Mouse (Mus musculus): ENCODE data around the gene Pgam2. TPM values are rescaled to one million over a fixed set of nuclear protein-coding genes. Genes with fewer than 3 reads are reported as not detected.
A peak's percentile ranks its signal among the peaks of the same experiment; 100 is the strongest.
"Not testable (repeated sequence)": the region's sequence is repeated elsewhere in the genome, so short reads cannot be mapped to it uniquely, and the experiment has no call there.

Pgam2 gene
- 1,000 to 10,000 TPM; 2,411 to 2,775 TPM for total RNA-seq (2021)
- long read RNA-seq, experiment 1, transcript Pgam2-201 (3 exons, 840 nt) = major isoform, 1,867 of 1,981 reads
- long read RNA-seq, experiment 1, partial matches to known transcripts = 100 of 1,981 reads
- long read RNA-seq, experiment 1, other reads (novel, unspliced or antisense) = 14 of 1,981 reads
- long read RNA-seq, experiment 2, transcript Pgam2-201 (3 exons, 840 nt) = major isoform, 2,285 of 2,396 reads
- long read RNA-seq, experiment 2, partial matches to known transcripts = 98 of 2,396 reads
- long read RNA-seq, experiment 2, other reads (novel, unspliced or antisense) = 13 of 2,396 reads

DNA sequence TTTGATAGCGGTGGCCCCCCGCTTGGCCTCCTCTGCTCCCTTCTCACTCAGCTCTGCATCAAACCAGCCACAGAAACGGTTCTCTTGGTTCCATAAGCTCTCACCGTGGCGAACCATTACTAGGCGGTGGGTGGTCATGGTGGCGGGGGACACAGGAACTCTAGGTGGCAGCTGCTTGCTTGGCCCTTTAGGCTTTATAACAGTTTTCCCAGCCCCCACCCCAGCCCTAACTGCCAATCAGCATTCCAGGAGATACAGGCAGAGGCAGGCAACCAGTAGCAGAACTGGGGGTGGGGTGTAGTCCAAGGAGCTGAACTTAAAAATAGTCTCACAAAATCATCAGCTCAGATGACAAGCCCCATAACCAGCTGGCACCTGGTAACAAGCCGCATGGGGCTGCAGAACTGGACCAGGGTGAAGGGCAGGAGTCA is at the start of gene Pgam2:
Gene Pgam2 (minus strand): TSS at position 183 of the 431 bp plus-strand sequence.
- peak; percentile 52 for DNase-seq

DNA sequence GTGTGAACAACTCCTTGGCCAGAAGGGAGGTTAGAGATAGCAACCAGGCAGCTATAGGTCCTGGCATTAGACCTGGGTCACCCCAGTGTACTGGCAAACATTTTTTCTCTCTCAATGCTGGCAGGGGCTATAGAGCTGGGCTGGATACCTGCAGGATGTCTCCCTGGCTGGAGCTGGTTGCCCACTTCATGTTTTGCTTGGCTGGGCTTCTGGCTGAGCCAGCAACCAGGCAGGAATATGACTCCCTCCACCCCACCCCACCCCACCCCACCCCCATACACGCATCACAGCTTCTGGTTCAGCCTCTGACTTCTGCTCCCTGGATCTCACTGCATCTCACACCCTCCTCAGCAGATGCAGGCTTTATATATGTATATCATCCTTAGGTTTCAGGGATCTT is 48.8 kb upstream of the Pgam2 start:
- DNase-seq = no peak

DNA sequence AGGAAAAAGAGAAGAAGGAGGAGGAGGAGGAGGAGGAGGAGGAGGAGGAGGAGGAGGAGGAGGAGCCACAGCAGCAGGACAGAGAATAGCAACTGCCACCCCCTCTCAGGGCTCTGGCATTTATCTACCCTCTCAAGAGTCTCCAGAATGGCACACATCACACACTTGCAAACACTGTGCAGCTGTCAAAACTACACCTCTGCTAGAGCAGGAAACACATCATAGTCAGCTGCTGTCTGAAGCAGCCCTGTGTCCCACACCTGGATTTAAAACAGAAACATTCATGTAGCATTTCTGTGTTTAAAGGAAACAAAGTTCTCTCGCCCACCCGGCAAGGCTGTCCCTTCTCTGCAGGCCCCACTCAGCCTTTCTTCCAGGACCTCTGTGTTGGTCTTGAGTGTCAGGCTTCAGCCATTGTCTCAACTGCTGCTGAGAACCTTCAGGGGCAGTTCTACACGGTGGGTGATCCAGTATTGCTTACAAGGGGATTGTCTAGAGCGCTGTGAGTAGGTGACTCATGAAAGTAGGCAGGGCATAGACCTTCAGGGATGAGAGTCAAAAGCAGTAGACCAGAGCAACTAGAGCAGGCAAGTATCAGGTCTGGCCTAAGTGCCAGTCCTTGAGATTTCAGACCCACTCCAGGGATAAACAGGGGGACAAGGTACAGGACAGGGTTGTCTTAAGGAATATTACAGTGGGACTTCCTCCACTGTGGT is 47.6 kb upstream of the Pgam2 start:
- no peak for DNase-seq

DNA sequence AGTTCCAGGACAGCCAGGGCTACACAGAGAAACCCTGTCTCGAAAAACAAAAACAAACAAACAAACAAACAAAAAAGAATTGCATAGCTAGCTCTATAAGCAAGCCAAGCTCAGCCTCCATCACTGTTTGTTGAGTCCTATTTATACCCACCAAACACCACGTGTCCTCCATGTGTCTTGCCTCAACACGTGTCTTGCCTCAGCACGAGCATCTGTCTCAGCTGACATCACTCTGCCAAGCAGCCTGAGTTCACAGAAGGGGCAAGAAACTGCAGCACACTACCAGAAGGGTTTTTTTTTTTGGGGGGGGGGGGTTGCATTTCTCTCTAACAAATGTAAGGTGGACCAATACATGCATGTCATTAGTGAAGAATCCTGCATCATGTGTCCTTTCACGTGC is 46.9 kb upstream of the Pgam2 start:
- DNase-seq = no peak

DNA sequence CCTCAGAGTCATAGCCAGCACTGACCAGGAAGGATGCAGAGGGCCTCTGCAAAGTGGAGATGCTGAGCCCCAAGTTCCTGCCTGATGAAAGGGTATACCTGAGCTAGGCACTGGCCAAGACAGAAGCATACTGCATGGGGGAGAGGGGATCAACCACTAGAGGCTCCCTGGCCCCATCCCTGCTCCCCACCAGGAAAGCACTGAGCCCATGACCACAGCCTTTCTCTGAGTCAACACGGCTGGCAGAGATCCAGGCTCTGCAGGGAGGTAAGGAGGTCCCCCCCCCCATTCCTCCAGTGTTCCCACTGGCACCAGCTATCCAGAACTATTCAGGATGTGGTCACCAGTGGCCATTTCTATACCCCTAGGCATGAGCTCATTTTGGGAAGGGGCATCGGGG is 45.8 kb upstream of the Pgam2 start:
- DNase-seq = no peak

DNA sequence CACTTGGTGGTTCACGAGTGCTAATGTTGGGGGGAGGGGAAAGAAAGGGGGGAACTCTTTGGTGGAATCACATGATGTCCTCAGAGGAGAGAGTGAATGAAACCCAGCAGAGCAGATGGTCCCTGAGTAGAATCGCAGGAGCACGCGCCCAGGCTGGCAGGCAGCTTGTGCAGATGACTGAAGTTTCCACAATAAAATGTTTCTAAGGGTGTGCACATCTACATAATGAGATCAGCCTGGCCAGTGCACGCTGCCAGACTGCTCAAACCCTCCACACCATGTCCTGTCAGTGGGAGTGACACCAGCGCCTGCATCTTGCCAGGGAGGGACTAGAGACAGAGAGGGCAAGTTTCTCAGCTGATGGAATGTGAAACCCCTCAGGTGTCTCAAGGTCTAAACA is 45.2 kb upstream of the Pgam2 start:
- DNase-seq = no peak

DNA sequence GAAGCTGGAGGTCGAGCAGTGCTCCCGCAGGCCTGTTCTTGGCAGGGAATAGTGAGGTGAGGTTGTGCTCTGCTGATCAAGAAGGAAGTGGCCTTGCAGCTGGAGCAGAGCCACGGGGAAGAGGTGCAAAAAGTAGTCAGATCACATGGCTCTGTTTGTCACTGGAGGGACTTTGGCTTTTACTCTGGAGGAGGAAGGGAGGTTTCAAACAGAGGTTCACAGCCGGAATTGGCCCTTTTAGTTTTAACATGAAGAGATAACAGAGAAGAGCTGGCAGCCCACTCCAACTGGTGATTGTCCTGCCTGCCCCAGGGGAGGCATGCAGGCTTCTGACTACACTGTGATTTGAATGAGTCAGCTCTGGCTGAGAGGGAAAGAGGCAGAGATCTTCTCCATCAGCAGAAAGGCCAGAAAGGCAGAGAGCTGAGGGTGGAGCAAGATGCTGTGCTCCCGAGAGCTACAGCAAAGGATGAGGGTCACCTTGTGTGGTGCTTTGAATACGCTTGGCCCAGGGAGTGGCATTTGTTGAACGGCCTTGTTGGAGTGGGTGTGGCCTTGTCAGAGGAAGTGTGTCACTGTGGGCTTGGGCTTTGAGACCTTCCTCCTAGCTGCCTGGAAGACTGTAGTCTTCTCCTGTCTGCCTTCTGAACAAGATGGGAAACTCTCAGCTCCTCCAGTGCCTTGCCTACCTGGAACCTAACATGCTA is 43.3 kb upstream of the Pgam2 start:
- no peak for DNase-seq

DNA sequence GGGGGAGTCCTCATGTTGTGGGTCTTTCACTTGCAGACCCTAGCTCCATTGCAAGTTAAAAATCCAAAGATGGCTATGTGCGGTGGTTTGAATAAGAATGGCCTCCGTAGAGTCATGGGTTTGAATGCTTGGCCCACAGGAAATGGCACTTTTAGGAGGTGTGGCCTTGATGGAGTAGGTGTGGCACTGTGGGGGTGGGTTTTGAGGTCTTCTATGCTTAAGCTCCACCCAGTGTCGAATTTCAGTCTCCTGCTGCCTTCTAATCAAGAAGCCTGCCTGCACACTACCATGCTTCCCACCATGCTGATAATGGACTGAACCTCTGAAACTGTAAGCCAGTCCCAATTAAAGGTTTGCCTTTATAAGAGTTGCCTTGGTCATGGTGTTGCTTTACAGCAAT is 39.6 kb upstream of the Pgam2 start:
- DNase-seq = no peak

DNA sequence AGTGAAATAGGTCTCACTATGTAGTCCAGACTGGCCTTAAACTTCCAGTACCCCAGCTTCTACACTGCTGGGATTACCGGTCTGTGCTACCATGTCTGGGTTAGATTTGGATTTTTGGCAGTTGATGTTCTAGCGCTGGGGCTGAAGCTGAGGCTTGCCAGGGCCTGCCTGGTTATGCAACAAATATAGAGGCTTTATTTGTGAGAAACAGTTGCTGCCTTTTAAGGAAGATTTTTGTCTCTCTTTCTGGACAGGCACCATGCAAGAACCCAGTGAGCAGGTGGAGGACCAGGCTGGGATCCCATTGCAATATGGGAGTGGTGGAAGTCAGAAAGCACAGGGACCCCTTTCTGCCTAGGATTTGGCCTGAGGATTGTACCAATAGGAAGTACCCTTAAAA is 38.2 kb upstream of the Pgam2 start:
- DNase-seq = no peak

DNA sequence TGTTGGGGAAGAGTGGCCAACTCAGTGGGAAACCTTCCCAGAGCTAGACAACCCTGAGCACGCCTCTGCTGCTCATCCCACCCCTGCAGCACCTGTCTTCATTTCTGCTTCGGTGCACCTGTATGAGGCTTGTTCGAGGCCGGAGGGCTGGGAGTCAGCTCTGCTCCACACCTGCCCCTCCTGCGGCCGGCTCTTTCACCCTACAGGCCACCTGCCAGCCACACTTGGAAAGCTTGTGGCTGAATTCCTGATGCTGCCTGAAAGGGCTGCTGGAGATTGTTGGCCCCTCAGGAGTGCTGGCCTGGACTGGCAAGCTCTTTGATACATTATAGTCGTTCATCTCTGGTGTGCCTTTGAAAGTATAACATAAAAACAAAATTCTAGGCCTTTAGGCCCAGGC is 36.8 kb upstream of the Pgam2 start:
- no peak for DNase-seq

DNA sequence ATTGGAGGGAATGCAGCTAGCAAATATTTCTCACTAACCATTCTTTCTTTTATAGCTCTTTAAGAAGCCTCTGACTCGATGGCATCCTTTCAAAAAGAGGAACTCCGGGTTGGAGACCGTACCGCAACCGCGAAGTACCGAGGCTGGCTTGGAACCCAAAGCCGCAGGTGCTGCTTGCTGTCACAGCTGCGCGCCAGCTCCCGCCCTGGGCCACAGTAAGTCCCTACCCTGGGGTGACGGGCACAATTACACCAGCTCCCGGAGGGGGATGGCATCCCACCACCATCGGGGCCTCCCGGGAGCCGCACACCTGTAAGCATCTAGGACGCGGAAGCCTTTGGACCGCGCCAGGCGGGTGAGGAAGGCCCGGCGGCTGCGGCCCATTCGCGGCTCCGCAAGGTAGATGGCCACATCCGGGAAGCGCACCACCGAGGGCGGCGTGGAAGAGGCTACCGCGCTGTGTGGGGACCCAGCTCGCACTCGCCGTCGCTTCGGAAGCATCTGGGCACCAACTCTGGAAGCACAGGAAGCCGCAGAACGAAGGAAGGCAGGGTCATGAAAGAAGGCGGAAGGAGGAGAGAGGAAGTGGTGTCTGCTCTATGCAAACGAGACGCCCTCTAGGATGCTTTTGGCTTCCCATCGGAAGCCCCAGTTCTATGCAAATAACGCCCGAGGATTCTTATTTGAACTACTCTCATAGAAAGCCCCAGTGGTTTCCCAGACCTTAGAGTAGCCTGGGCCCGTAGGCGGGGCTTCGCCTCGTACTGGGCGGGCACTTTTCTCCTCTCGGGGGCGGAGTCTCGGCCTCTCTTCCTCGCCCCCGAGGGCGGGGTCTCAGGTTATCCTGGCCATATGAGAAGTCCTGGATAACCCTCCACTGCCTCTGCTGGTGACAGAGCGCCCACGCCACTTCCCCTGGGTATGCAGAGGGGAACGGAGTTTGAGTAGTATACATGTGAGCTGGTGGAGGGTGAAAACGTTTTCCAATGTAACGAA is 34.0 kb upstream of the Pgam2 start, which contains the start of gene Polm:
Gene Polm (minus strand): TSS at position 766 of the 996 bp plus-strand sequence.
- DNase-seq = peak; percentile 90

DNA sequence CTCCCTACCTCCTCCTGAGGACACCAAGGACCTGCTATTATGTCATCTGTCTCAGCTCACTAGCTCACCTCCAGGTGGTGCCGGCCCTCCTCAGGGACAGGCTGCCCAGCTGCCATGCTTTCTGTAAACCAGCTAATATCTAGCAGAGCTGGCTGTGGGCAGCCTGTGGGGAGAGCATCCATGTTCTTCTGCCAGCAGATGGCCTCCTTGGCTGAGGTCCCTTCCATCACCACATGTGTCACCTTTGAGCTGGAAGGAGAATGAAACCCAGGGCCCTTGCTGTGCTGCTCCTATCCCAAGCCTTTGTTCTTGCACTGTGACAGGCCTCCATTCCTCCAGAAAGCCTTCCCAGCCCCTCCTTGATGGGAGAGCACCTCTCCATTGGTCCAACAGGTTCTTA is 32.6 kb upstream of the Pgam2 start:
- no peak for DNase-seq

DNA sequence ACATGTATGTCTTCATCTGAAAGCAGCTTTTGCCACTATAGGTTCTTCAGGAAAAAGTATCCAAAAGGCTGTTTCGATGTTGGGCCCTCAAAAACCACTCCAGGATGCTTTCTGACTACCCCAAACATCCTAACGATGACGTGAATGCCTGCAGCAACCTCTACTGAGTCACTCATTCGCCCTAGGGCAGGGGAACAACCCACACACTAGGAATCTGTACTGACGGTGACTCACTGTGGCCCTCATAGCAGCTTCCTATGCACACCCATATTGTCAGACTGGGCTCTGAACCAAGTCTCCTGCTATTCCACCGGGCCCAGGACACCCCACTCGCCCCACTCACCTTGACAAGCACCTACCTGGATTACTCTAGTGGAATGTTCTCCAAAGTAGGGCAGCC is 31.5 kb upstream of the Pgam2 start:
- no peak for DNase-seq

DNA sequence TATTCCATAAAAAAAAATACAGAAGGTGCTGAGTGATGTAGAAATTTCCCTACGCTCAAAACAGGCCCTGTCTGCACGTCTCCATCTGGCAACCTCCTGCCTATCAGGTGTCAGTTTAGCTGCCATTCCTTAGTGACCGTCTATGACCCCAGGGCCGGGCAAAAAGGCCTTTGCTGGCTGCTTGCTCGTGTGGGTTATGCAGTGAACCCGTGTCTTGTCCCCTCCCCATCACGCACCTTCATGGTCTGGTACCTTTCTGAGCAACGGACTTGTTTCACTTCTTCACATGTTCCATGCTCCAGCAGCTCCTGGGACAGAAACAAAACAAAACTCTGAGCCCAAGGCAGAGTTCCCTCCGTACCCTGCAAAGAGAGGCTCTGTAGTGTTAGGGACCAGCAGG is 31.0 kb upstream of the Pgam2 start:
- DNase-seq = no peak

DNA sequence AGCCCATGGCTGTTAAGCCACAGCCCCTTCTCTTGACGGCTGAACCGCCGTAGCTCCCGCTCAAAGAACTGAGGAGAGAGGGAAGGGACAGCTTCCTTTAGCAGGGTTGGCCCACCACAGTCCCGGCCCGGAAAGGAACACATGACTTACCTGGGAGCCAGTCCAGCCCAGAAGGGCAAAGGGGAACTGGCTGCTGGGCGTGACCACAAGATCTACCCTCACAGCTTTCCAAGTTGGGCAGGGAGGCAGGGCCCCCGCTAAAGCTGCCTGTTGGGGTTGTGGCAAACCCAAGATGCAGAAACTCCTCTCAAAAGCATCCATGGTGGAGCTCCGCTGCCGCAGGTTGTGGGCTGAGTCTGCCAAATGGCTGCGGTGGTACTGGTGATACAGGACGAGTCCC is 25.8 kb upstream of the Pgam2 start:
- DNase-seq = no peak

DNA sequence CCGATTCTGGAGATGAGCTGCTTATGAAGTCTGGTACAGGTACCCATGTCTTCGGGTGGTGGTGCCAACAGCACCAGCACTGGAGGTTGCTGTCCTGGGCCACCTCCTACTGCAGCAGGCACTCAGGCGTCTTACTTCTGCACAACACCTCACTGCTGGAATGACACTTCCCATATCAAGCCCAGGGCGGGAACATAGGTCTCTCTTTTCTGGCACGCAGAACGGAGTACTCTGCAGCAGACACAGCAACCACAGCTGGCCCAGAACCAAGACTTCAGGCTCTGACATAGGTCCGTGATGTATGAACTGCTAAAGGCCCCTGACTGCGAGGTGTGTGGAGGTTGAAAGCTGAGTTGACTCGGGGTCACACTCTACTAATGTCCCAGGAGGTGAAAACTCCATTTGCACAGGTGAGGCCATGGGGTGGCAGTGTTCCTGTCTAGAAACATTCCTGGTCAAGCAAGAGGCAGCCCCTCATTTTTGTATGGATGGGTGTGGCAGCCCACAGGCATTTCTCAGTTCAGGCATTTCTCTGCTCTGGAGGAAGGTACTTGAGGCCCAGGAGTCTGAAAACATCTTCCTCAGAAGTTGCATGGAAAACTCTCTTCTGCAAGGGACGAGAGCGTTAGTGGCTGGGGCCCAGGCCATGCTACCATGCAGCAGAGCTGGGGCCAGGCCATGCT is 25.1 kb upstream of the Pgam2 start:
- no peak for DNase-seq

DNA sequence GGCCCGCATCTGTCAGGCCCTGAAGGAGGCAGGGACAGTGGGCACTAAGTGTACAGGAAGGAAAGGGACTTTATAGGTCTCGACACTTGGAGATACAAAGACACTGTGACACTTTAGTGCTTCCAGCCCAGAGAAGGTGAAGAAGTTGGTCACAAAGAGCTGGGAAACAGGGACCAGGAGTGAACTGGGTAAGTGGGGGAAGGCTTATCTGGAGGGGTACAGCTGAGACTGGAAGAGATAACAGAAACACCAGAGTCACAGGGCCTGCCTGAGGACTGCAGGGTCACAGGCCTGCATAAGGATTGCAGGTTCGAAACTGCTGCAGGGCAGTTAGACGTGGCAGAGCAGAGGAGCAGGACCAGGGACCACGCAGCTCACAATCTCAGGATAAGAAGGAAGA is 24.4 kb upstream of the Pgam2 start:
- no peak for DNase-seq

DNA sequence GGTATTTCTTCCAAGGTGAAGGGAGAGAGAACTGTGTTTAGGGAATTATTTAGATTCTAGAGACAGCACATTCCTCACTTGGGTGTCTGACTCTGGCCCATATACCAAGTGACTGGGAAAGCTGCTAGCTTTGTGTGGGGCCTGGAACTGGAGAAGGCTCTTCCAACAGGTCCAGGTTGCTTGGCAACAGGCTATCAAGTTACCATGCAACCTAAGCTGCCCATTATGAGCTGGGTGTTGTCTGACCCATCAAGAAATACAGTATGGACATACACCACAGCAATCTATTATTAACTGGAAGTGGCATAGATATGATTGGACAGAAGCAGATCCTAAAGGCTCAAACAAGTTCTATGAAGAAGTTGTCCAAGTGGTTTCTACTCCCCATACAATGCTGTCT is 21.9 kb upstream of the Pgam2 start:
- no peak for DNase-seq

DNA sequence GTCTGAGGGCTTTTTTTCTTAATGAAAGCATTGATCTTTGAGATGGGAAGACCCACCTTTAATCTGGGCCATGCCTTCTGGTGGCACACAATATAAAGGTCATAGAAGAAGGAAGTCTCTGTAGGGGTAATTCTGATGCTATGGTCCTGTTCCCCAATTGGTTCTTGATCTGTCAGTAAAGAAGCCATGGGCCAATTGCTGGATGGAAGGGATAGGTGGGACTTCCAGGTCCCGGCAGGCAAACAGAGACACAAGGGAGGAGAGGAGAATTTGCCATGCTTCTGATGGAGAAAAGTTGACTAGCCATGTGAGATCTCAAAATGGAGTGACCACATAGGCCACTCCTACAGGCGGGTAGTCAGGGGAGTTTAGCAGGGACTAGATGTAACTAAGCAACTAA is 15.7 kb upstream of the Pgam2 start:
- no peak for DNase-seq

DNA sequence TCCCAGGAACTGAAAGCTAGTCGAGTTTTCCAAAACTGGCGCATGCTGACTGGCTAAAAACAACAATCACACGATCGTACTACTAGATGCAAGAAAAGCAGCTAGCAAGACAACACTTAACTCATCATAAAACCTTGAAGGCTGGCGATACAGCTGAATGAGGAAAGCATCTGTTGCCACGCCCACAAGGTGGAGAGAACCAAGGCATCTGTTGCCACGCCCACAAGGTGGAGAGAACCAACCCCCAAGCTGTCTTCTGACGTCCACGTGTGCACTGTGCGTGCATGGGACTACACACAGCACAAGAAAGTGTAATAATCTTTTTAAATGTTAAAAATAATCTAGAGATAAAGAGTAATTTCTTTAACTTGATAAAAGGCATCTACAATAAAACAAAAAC is 9.8 kb upstream of the Pgam2 start:
- no peak for DNase-seq

DNA sequence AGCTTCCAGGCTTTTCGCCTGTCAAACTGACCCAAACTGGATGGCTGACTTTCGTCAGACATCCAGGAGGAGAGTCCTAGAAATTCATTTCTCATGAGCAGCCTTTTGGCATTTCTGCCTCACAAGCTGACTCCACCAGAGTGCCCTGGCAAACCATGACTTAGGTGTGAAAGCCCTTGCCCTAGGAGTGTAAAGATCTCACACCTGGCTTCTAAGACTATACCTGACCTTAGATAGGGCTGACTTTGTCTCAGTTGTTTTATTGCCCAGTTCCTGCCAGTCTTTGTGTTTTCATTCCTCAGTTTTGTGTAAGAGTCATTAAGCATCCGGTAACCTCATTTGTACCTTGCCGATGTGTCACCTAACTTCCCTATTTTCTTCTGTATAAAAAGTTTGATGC is 6.0 kb upstream of the Pgam2 start:
- DNase-seq = not testable (repeated sequence)

DNA sequence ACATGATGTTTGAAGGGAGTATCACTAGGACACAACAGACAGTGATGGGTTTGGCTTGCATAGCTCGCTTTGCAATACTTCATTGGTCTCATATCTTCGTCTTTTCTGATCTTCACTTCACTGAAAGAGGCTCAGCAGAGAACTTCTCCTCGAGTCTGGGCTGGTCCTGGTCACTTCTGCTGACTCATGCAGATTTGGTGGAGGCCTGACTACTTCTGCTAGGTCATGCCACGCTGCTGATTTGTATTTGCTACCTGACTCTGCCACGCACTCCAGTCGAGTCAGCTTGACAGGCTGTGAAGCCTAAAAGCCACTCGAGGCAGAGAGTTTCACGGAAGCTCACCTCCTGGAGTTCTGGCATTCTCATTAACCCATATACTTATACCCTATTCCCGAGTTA is 4.4 kb upstream of the Pgam2 start:
- no peak for DNase-seq

Measured in gastrocnemius, postnatal 10 days (tissue).